Mouse (Mus musculus) right cerebral cortex, adult 18-20 months (tissue): ENCODE measurements around the gene Cts6.
"Not testable (repeated sequence)": the region's sequence is repeated elsewhere in the genome, so short reads cannot be mapped to it uniquely, and the experiment has no call there.

Experiments
- DNase-seq: peaks from one replicate; pipeline ENCODE4 v3.0.0; 2022; ENCODE audit warnings: mixed read lengths

The Cts6 gene

DNA sequence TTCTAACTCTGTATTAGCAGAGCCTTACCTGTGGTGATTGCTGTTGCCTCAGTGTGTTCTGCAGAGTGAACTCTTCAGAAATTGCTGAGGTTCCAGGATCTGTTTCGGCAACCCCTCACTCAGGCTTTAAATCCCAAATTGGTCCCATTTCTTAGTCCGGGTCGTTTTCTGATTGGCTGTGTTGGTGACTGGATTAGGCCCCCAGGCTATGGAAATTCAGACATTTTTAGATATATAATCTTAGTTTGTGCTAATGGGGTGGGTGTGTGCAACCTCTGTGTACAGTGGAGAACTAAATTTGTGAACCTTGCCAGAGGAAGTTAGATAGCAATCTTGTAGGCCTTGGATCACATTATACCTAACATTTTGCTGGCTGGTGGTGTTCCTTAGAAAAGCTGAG, at the start of gene Cts6:
TSS of gene Cts6 (minus strand) at position 101 of the 400 bp plus-strand sequence.
- no peak for DNase-seq

DNA sequence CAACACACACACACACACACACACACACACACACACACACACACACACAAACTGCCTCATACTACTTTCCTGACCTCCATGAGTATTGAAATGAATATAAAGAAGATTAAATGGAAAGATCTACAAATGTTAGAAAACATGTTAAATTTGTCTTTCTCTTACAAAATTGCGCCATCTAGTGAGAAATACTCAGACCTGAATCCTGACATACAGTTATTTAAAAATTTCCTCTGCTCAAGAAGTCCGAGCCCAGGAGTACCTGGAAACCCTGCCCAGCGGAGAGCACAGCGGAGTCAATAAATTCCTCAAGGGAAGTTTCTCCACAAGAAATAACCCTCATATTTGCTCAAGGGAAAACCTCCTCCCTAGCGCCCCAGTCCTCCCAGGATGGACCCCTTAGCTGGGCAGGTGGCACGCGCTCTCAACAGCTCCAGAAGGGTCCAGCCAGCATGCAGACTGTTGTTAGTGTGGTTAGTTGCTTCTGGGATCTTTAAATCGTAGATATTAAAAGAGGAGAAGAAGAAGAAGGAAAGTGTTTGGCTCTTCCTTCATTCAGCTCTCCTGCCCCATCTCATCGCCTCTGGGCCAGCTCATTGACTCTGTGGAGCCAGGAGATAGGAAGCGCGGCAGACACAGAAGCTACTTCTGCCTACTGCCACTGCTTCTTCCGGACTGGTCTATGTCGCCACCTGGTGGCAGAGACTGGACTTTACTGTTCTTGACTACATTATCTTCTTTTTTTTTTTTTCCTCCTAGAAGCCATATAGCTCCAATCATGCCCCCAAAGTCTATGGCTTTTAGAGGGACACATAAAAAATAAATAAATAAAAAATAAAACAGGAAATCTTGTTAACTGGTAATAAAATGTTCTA, 38.1 kb upstream of the Cts6 start:
- peak; percentile 44 for DNase-seq

DNA sequence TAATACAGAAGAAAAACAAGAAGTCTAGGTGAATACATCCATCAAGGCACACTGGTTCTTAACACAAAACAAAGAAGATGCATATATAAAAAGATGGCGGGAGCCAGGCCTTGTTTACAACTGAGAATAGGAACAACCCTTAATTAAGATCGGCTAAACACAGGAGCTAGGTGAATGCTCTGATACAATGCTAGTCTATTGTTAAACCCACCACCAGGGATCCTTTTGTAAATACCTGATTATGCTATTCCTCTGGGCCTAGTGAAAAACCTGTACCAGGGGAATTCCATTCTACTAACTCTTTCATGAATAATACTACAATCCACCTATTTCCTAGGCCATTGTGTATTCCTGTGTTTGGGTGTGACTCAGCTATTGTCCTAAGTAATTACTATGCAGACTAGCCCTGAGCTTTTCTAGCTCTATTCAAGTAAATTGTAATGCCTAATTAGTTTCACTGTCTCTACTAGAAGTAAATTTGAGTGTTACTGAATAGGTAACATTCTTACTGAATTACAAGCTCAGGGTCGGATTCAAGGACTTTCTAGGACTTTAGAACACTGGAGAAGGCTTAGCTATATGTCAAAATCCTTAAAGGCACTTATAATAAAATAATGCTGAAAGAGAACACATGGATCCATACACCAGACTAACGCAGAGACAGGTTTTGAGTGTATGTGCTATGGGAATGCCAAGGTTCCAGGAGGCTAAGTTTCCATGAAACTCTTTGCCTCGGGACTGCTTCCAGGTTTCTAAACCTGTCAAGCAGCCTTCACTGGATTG, 17.9 kb downstream of the Cts6 start:
- DNase-seq = not testable (repeated sequence)

DNA sequence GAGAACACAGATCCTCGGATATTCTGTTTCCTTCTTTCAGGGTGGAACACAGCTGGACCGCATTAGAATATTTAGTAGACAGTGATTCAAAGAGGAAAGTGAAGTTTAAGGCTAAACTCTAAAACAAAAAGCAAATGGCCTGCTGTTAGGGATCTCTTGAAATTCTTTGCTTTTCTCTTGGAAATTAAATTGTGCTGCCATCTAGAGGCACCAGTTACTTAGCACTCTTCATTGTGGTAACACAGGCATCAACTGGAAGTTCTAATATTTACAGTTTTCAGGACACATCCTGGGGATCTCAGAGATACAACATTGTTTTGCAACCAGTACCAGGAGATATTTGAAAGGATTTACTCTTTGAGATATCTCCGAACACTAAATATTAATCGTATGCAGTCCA, 38.6 kb downstream of the Cts6 start:
- no peak for DNase-seq

DNA sequence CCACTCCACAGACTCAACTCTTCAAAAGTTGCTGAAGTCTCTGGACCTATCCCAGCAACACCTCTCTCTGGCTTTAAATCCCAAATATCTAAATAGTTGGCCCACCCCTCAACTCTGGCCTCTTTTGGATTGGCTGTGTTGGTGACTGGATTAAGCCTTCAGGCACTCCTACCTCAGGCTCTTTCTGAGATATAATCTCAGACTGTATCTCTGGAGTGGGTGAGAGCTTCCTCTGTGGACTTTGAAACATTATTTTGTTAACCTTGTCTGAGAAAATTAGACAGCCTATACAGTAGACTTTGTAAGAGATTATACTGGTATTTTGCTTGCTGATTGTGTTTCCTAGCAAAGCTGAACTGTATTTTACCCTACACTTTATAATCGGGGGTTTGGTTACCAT, 39.1 kb downstream of the Cts6 start, which contains the start of gene Ctsr:
TSS of gene Ctsr (minus strand) at position 101 of the 400 bp plus-strand sequence.
- DNase-seq = no peak
